Mouse (Mus musculus) kidney, embryonic 14.5 days (tissue): ENCODE results near the gene Galnt17. TPM values are rescaled to one million over a fixed set of nuclear protein-coding genes. Genes with fewer than 3 reads are reported as not detected.

ENCODE experiments used
- ATAC-seq: fragments of 200-750 bp; cut with Nextera tagmentation; 2 replicates; pipeline ENCODE4 v1.8.0; 2017; ENCODE audit warnings: moderate number of reproducible peaks, mild to moderate bottlenecking, moderate TSS enrichment, moderate library complexity; ENCODE audit not compliant: low FRiP score, low TSS enrichment
- H3K27ac ChIP-seq: fragments of 300-500 bp; sonication (generic); 2 replicates; pipeline ENCODE4 v1.5.1; 2014; ENCODE audit warnings: low read depth, mild to moderate bottlenecking, low read length, moderate library complexity, mixed read lengths
- H3K27me3 ChIP-seq: fragments of 300-500 bp; sonication (generic); 2 replicates; pipeline ENCODE4 v1.6.1; 2014; ENCODE audit warnings: mild to moderate bottlenecking, low read length; ENCODE audit not compliant: control insufficient read depth, insufficient read depth
- H3K36me3 ChIP-seq: fragments of 300-500 bp; sonication (generic); 2 replicates; pipeline ENCODE4 v1.6.1; 2014; ENCODE audit warnings: low read length, mixed read lengths; ENCODE audit not compliant: control insufficient read depth, insufficient read depth
- H3K4me1 ChIP-seq: fragments of 300-500 bp; sonication (generic); 2 replicates; pipeline ENCODE4 v1.6.1; 2014; ENCODE audit warnings: low read length, mixed read lengths; ENCODE audit not compliant: control insufficient read depth, insufficient read depth
- H3K4me2 ChIP-seq: fragments of 300-500 bp; sonication (generic); replicated peaks from 2 replicates; pipeline ENCODE4 v1.6.1; 2014; ENCODE audit warnings: low read depth, mild to moderate bottlenecking, low read length
- H3K4me3 ChIP-seq: fragments of 300-500 bp; sonication (generic); 2 replicates; pipeline ENCODE4 v1.5.1; 2014; ENCODE audit warnings: mild to moderate bottlenecking, low read length
- H3K9ac ChIP-seq: fragments of 300-500 bp; sonication (generic); 2 replicates; pipeline ENCODE4 v1.6.1; 2014; ENCODE audit warnings: low read depth, mild to moderate bottlenecking, low read length, moderate library complexity
- H3K9me3 ChIP-seq: fragments of 300-500 bp; sonication (generic); 2 replicates; pipeline ENCODE4 v1.6.1; 2016; ENCODE audit warnings: low read length; ENCODE audit not compliant: control insufficient read depth
- WGBS: fragments of 180-500 bp; shearing (Covaris S2); extraction: QIAGEN DNeasy Blood & Tissue Kit; methylation state at CpG from one replicate; pipeline ENCODE4 v1.1.7; 2014; 5-methylcytosine and 5-hydroxymethylcytosine counted together
- polyA plus RNA-seq: library from polyadenylated mRNA; unstranded; fragments of >200 nt; fragmentation: Nextera tagmentation; extraction: Ambion mirVana; gene quantifications from 2 replicates; pipeline ENCODE4 v1.2.1, GENCODE M21; 2014

The Galnt17 gene
- polyA plus RNA-seq, 1 experiment from 2014 or later = 2.3 TPM

DNA sequence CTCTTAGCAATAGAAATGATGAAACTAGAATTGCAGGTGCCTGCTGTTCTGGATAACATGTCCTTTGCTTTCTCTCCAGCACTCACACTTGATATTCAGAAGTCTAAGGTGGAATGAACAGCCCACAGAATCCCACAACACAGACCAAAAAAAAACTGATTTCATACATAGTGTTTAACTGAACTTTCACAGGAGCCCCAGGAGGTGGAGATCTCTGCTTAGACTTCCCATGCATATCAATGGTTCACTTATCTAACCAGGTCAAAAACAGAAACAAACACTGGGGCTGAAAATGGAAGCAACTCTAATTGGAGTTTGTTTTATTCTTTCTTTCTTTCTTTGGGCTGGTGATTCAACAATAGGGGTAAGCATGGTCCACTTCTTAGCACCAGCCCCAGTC, 265.2 kb downstream of the Galnt17 start:
- no peak overlapping the region for H3K4me2 ChIP-seq
- no peak overlapping the region for H3K4me3 ChIP-seq
- H3K27ac ChIP-seq = no peak overlapping the region
- no peak overlapping the region for H3K9ac ChIP-seq
- no peaks in the 10 kb centered on the region for H3K36me3 ChIP-seq
- no peaks in the 10 kb centered on the region for H3K4me1 ChIP-seq
- no peaks in the 10 kb centered on the region for H3K27me3 ChIP-seq
- H3K9me3 ChIP-seq = no peaks in the 10 kb centered on the region
- no peak for ATAC-seq

DNA sequence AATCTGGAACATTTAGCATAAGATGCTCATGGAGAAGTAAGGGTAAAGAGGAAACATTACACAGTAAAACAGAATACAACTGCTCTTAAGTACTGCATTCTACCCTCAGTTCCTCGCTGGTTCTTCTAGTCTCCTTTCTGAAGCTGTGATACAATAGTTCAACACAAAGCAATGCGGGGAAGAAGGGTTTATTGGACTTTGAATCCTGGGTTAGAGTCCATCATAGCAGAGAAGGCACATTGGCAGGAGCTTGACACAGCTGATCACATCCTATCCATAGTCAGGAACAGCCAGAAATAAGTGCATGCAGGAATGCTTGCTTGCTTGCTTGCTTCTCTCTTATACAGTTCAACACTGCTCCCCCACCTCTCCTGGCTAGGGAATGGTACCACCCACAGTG, 267.9 kb downstream of the Galnt17 start:
- no peak for ATAC-seq
- H3K9me3 ChIP-seq = no peaks in the 10 kb centered on the region
- no peaks in the 10 kb centered on the region for H3K36me3 ChIP-seq
- H3K27me3 ChIP-seq = no peaks in the 10 kb centered on the region
- no peak overlapping the region for H3K4me3 ChIP-seq
- H3K27ac ChIP-seq = no peak overlapping the region
- H3K9ac ChIP-seq = no peak overlapping the region
- H3K4me1 ChIP-seq = no peaks in the 10 kb centered on the region
- no peak overlapping the region for H3K4me2 ChIP-seq
- 84% methylated on average over 2 of the region's 2 CpGs for WGBS

DNA sequence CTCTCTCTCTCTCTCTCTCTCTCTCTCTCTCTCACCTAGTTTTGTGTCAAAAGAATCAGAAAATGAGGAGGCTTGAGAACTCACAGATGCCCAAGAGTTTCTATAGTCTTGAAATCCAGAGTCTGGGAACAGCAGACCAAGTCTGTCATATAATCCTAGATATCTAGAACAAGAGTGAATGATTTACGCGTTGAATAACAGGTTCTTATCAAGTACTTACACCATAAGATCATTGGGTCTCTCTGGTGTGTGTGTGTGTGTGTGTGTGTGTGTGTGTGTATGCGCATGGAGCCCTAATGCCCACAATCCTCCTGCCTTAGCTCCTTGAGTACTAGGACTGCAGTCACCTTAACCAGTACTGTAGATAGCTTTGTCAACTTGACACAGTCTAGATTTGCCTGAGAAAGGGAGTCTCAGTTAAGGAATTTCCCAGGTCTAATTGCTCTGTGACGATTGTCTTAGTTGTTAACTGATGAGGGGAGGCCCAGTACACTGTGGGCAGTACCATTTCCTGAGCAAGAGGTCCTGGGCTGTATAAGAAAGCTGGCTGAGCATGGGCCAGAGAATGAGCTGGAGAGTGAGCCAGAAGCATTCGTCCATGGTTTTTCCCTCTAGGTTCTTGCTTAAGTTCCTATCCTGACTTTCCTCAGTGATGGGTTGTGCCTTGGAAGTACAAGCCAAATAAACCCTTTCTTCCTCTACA, 268.5 kb downstream of the Galnt17 start:
- H3K9me3 ChIP-seq = no peaks in the 10 kb centered on the region
- no peak overlapping the region for H3K4me3 ChIP-seq
- no peak overlapping the region for H3K9ac ChIP-seq
- no peaks in the 10 kb centered on the region for H3K4me1 ChIP-seq
- WGBS = 72% methylated on average over 5 of the region's 5 CpGs
- no peak overlapping the region for H3K27ac ChIP-seq
- H3K27me3 ChIP-seq = no peaks in the 10 kb centered on the region
- no peak overlapping the region for H3K4me2 ChIP-seq
- ATAC-seq = no peak
- no peaks in the 10 kb centered on the region for H3K36me3 ChIP-seq

DNA sequence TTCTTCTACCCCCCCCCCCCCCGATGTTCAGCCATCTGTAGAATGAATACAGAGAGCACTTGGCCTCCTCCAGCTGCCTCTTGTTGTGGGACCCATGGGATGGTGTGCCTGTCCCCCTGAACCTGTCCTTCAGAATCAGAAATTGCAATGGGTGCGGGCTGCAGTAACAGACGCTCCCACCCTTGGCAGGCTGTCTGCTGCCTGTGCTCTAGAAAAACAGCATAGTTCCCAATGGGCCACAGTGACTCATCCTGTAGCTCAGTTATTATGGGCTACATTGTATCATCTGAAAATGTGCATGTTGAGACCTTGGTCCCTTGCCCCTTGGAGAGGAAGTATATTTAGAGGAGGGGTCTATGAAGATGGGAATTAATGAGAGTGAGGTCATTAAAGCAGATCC, 283.8 kb downstream of the Galnt17 start:
- no peaks in the 10 kb centered on the region for H3K4me1 ChIP-seq
- H3K27ac ChIP-seq = no peak overlapping the region
- no peaks in the 10 kb centered on the region for H3K36me3 ChIP-seq
- H3K27me3 ChIP-seq = no peaks in the 10 kb centered on the region
- 86% methylated on average over 3 of the region's 3 CpGs for WGBS
- ATAC-seq = no peak
- no peak overlapping the region for H3K9ac ChIP-seq
- no peak overlapping the region for H3K4me3 ChIP-seq
- H3K4me2 ChIP-seq = no peak overlapping the region
- H3K9me3 ChIP-seq = no peaks in the 10 kb centered on the region

DNA sequence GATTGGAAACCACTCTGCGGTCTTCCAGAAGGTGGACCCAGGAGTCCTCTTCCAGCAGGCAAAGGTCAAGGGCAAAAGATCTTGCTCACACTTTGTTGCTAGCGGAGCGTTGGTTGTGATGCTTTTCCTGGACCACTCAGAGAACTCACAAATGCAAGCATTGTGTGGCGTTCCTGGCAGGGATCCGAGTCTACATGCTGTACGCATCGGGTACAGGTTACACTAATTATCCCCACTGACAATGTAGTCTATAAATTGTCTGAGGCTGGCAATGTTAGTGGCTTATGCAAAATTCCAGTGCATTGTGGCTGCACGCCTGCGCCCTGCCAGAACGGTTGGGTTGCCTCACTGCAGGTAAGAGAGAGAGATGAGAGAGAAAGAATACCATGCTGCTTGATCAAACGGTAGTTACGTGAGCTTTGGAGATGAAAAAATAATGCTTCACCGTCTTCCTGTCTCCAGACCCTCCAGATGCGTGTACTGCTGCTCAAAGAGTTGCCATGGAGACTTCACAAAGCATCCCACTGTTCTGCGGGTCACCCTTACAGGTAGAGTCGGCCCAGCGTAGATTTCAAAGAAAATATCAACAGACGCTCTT, 285.8 kb downstream of the Galnt17 start:
- Histone ChIP-seq H3K4me3 (no peak overlapping the region), H3K36me3 (no peaks in the 10 kb centered on the region), H3K4me2 (no peak overlapping the region), H3K4me1 (no peaks in the 10 kb centered on the region), H3K27ac (no peak overlapping the region), H3K9ac (no peak overlapping the region), H3K27me3 (no peaks in the 10 kb centered on the region), H3K9me3 (no peaks in the 10 kb centered on the region)
- no peak for ATAC-seq
- WGBS = 77% methylated on average over 18 of the region's 18 CpGs

DNA sequence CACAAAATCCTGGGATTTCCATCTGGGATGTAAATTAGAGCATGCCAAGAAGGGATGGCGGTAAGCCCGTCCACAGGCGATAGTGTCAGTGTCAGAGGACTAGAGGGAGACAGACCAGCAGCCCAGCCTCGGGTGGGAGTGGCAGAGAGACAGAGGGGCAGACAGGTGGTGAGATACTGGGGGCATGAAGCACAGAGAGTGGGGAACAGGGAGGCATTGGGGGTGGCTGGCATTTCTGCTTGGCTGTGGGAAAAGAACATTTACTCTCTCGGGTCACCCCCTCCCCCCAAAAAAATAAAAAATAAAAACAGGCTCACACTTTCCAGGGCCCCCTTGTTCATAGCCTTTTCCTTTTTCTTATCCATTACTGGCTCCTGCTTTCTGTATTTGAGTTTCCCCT, 287.4 kb downstream of the Galnt17 start:
- no peak overlapping the region for H3K27ac ChIP-seq
- H3K36me3 ChIP-seq = no peaks in the 10 kb centered on the region
- H3K27me3 ChIP-seq = no peaks in the 10 kb centered on the region
- H3K9ac ChIP-seq = no peak overlapping the region
- no peak for ATAC-seq
- WGBS = 80% methylated on average over 5 of the region's 5 CpGs
- no peaks in the 10 kb centered on the region for H3K9me3 ChIP-seq
- no peak overlapping the region for H3K4me3 ChIP-seq
- no peaks in the 10 kb centered on the region for H3K4me1 ChIP-seq
- H3K4me2 ChIP-seq = no peak overlapping the region

DNA sequence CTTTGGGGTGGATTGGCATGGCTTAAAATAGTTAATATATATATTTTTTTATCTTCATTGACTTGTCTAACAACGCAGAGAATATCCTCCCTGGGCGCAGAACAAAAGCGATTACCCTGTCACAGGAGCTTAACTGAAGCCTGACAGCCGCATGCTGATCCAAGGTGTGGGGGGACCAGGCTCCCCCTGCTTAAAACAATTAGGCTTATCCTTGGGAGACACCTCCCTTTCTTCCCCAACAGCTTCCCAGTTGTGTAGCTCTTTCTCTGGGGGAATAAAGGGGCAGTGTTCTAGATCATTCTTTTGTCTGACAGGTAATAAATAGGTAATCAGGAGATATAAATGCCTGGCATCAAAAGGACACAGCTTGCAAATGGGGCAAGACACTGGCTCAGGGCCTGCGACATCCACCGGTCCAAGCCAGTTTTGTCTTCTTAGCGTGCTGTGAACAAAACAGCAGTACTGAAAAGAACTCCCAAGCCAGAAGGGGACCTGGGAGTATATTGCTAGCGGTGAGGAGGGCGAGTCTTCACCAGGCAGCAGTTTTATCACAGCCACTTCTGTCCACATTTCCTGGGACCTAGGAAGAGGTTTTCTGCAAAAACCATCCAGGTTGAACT, 288.8 kb downstream of the Galnt17 start:
- no peak overlapping the region for H3K4me2 ChIP-seq
- H3K36me3 ChIP-seq = no peaks in the 10 kb centered on the region
- WGBS = 50% methylated on average over 9 of the region's 9 CpGs
- no peaks in the 10 kb centered on the region for H3K27me3 ChIP-seq
- no peak for ATAC-seq
- no peaks in the 10 kb centered on the region for H3K9me3 ChIP-seq
- no peak overlapping the region for H3K9ac ChIP-seq
- H3K27ac ChIP-seq = no peak overlapping the region
- no peak overlapping the region for H3K4me3 ChIP-seq
- H3K4me1 ChIP-seq = no peaks in the 10 kb centered on the region

DNA sequence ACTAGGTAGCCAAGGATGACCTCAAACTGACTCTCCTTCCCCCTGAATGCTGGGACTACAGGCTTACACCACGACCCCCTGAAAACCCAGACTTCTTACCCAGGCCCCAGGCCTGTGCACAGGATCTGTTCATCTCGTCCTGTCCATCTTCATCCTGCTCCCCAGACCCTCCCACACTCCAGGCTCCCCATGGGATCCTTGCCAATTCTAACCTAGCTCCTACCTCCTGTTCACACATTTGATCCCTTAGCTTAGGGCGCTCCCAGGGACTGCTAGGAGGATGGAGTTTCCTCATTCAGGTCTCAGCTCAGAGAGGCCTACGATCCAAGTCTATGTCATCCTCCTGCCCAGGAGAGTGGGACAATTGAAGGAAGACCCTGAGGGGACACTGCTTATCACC, 292.2 kb downstream of the Galnt17 start:
- Histone ChIP-seq H3K36me3 (no peaks in the 10 kb centered on the region), H3K9ac (no peak overlapping the region), H3K4me2 (no peak overlapping the region), H3K27me3 (no peaks in the 10 kb centered on the region), H3K4me1 (no peaks in the 10 kb centered on the region), H3K4me3 (no peak overlapping the region), H3K9me3 (no peaks in the 10 kb centered on the region), H3K27ac (no peak overlapping the region)
- WGBS = 83% methylated on average over 4 of the region's 4 CpGs
- ATAC-seq = no peak

DNA sequence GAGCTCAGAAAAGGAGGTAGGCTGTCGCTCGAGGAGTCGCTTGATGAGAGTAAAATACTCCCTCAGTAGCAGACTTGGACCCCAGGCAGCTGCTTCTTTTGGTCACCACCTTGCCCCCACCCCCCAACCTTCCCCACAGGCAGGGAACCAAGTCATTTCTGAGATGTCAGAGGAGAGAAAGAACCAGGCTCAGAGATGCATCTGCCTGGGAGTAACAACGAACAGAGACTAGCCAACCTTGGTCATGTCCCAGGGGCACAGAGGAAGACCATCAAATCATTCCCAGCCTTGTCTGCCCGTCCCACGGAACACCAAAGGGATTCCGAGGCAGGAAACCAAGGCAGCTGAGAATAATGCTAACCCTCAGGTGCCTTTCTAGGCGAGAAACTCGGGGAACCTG, 293.0 kb downstream of the Galnt17 start:
- H3K4me1 ChIP-seq = no peaks in the 10 kb centered on the region
- H3K9me3 ChIP-seq = no peaks in the 10 kb centered on the region
- no peak for ATAC-seq
- H3K27ac ChIP-seq = no peak overlapping the region
- H3K36me3 ChIP-seq = no peaks in the 10 kb centered on the region
- H3K4me3 ChIP-seq = no peak overlapping the region
- WGBS = 78% methylated on average over 9 of the region's 9 CpGs
- no peaks in the 10 kb centered on the region for H3K27me3 ChIP-seq
- no peak overlapping the region for H3K9ac ChIP-seq
- H3K4me2 ChIP-seq = no peak overlapping the region
